ENCODE assay signal across 13 mouse cellular contexts in the genomic region with DNA sequence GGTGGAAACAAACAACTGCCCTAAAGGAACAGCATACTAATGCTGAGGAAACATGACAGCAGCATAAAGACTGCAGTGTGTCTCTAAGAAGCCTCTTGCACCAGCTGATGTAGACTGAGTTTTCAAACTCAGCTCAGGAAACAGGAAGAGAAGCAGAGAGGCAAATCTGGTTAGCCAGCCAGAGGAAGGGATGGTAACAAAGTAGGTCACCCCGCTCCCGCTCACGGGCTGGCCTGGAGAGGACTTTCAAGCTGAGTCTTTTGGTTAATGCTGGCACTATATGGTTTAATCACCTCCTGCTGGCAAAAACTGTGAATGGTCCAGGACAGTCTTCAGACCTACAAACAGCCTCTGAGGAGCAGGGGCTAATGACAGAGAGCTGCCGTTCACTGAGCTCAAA. TPM values are rescaled to one million over a fixed set of nuclear protein-coding genes. Genes with fewer than 3 reads are reported as not detected.
A peak's percentile ranks its signal among the peaks of the same experiment; 100 is the strongest.
DNase-seq lines count a peak whose midpoint lies in the region; ATAC-seq lines count a peak whose summit lies in the region.
"Had no signal": no experiment of that assay in that cellular context is flagged by ENCODE, and none has a peak within 500 bp of the region (broad histone marks: within the 10 kb centered on the region; RNA-seq: fewer than 3 reads in every experiment).

No protein-coding gene starts in this region.

- H3K4me1 ChIP-seq in forebrain, embryonic 12.5 days = no peaks in the 10 kb centered on the region
- H3K4me1 ChIP-seq: forebrain, embryonic 15.5 days; hindbrain, embryonic 15.5 days; midbrain, embryonic 12.5 days had no signal

- no peak overlapping the region for H3K27ac ChIP-seq in forebrain, embryonic 12.5 days
- H3K27ac ChIP-seq: forebrain, embryonic 15.5 days; heart, adult 2 months; hindbrain, embryonic 15.5 days; midbrain, embryonic 12.5 days had no signal

- DNase-seq in lung, postnatal 25 days (ENCODE audit: low spot score) = peak; percentile 29
- no peak for DNase-seq in lung, postnatal 10 days
- peak; percentile 45 for DNase-seq in T-cell, adult 2 months (ENCODE audit: low spot score)
- peak; percentile 42 to 51 for DNase-seq in cerebellum, postnatal 36 days
- peak; percentile 54 to 62 for DNase-seq in thymus, postnatal 10 days (ENCODE audit: low spot score in 2 of 2)
- no peak for DNase-seq in left cerebral cortex, adult 9 months (ENCODE audit: low spot score in 2 of 2)
- DNase-seq: adrenal gland, postnatal 36 days; liver had no signal

- no peak for ATAC-seq in forebrain, embryonic 12.5 days (ENCODE audit: low FRiP score)
- ATAC-seq: forebrain, embryonic 15.5 days had no signal

- no peaks in the 10 kb centered on the region for H3K36me3 ChIP-seq in forebrain, embryonic 12.5 days (replicated peaks)
- H3K36me3 ChIP-seq: forebrain, embryonic 15.5 days; hindbrain, embryonic 15.5 days; midbrain, embryonic 12.5 days had no signal

- 82% methylated on average over 4 of the region's 4 CpGs for WGBS in forebrain, embryonic 12.5 days

- no peak overlapping the region for H3K4me3 ChIP-seq in forebrain, embryonic 12.5 days (replicated peaks)
- H3K4me3 ChIP-seq: forebrain, embryonic 15.5 days; heart, adult 2 months; hindbrain, embryonic 15.5 days; midbrain, embryonic 12.5 days had no signal

- H3K9ac ChIP-seq in forebrain, embryonic 12.5 days = no peak overlapping the region
- H3K9ac ChIP-seq: forebrain, embryonic 15.5 days; hindbrain, embryonic 15.5 days; midbrain, embryonic 12.5 days had no signal

- H3K4me2 ChIP-seq in forebrain, embryonic 12.5 days = no peak overlapping the region
- H3K4me2 ChIP-seq: forebrain, embryonic 15.5 days; hindbrain, embryonic 15.5 days; midbrain, embryonic 12.5 days had no signal

- no peaks in the 10 kb centered on the region for H3K9me3 ChIP-seq in forebrain, embryonic 12.5 days
- H3K9me3 ChIP-seq: forebrain, embryonic 15.5 days; hindbrain, embryonic 15.5 days; midbrain, embryonic 12.5 days had no signal

- peaks cover 8% of the 10 kb centered on the region for H3K27me3 ChIP-seq in forebrain, embryonic 12.5 days
- H3K27me3 ChIP-seq: hindbrain, embryonic 15.5 days had no signal

RNA-seq across cellular contexts. Expression of a gene that starts 7.7 kb away (rescaled TPM):
- polyA plus RNA-seq in forebrain, embryonic 12.5 days (2016; fragmentation: Nextera tagmentation; extraction: Ambion mirVana) = 2.7 and 2.9 TPM in 2 replicates

Comparison
In these comparisons a context has a peak if more than half of its experiments do, and no peak if none do; other contexts are left out.
1. DNase-seq: peak in lung, postnatal 25 days (single experiment), T-cell, adult 2 months (single experiment), cerebellum, postnatal 36 days (2 of 2) and thymus, postnatal 10 days (2 of 2); none in lung, postnatal 10 days (single experiment) and left cerebral cortex, adult 9 months (0 of 2).